Mouse (Mus musculus) NIH3T3 (cell line): ENCODE data around the gene Gm49337.
A peak's percentile ranks its signal among the peaks of the same experiment; 100 is the strongest.

Source experiments
- DNase-seq: peaks from one replicate; pipeline ENCODE4 v3.0.0-alpha.2; 2012; ENCODE audit warnings: low read depth

Gene Gm49337

GRCm38 (mm10) chr4:116173072-116173471, at the start of gene Gm49337, which contains the start of gene 1700042G07Rik:
Gene Gm49337, plus strand, starts transcription at chr4:116173384.
Gene 1700042G07Rik, plus strand, starts transcription at chr4:116173372.
- no peak for DNase-seq

GRCm38 (mm10) chr4:116123602-116124519, 49.3 kb upstream of the Gm49337 start, which contains the start of the genes Rad54l and Pomgnt1:
Gene Rad54l, minus strand, starts transcription at chr4:116123690.
Gene Pomgnt1, plus strand, starts transcription at chr4:116123840.
- DNase-seq, result peak; percentile 96

GRCm38 (mm10) chr4:116125803-116126386, 47.3 kb upstream of the Gm49337 start:
- no peak for DNase-seq

DNA sequence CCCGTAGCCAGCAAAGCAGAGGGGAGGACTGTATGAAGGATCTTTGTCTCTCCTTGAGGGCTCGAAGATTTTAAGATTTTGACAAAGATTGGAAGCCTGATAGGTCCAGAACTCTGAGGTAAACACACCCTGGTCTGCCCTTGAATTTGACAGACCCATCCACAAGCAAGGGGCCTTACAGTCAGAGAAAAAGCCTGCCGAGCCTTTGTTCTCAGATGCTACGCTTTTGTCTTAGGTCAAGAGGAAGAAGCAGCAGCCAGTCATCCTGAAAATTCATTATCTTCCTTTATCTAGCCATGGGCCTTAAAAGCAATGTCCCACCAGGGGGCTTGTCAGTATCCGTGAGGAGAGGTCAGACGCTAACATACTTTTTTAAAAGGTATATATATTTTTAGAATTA, 45.2 kb upstream of the Gm49337 start:
- DNase-seq, result no peak

DNA sequence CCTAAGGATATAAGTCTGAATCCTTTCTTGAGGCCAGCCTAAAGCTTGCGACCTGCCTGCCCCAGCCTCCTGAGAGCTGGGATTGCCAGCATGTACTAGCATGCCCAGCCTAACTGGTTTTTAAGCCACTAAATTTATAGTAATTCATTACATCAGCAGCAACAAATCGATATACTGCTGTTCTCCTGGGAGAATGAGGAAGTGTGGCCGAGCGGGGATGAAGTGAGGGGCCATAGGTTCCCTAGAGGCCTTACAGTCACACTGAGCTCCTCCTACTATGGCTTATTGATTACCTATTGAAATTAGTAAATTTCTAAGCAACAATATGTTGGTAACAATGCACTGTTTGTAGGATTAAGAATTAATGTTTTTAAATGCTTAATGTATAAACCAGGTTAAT, 40.1 kb upstream of the Gm49337 start:
- DNase-seq, result no peak

GRCm38 (mm10) chr4:116134990-116135389, 38.2 kb upstream of the Gm49337 start:
- peak; percentile 80 for DNase-seq

- no peak for DNase-seq
These were observed 35.7 kb upstream of the Gm49337 start for GRCm38 (mm10) chr4:116137421-116137996.

DNA sequence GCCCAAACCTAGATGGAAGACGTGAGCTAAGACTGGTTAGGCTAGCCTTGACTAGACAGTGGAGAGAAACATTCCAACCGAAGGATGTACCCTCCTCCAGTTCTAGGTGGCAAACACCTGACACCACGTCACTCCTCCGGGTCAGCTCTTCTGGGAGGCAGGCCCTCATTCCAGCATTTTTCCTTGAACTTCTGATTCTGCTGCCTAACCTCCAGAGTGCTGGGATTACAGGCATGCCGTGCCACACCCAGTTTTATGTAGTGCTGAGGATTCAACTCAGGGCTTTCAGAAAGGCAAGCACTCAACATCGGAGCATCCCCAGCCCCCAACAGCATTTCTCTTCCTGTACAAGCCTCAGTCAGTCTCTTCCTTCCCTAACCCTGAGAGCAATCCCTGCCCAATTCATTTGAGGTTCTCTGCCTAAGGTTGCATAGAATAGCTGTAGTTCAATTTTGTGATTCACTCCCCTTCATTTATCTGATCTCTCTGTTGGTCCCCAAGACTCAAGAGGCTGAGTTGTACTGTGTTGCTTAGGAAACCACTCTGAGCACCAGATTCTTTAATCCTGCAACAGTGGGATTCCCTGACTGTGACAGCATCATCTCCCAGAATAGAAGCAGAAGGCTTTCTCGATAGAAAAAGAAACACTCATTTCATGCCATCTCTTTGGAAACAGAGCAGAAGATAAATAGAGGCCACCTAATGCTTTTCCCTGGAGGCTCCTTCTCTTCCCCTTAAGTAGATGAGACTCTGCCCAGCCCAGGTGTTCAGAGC, 32.2 kb upstream of the Gm49337 start:
- no peak for DNase-seq

GRCm38 (mm10) chr4:116141736-116142135, 31.4 kb upstream of the Gm49337 start:
- DNase-seq, result no peak

DNA sequence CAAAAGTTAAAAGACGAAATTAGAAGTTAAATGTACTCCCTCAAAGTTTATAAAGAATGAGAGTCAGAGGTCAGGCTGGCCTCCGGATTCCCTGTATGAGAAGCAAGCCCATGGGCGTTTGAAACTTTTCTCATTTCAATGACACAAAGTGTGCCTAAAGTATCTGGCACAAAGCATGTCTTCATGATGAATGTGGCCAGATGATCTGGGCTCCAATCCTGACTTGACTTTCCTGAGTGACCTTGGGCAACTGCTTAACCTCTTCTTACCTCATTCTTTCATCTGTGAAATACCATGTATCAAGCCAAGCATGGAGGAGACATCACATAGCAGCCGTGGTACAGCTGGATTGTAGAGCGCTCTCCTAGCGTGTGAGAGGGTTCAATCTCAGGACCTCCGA, 30.9 kb upstream of the Gm49337 start:
- no peak for DNase-seq

DNA sequence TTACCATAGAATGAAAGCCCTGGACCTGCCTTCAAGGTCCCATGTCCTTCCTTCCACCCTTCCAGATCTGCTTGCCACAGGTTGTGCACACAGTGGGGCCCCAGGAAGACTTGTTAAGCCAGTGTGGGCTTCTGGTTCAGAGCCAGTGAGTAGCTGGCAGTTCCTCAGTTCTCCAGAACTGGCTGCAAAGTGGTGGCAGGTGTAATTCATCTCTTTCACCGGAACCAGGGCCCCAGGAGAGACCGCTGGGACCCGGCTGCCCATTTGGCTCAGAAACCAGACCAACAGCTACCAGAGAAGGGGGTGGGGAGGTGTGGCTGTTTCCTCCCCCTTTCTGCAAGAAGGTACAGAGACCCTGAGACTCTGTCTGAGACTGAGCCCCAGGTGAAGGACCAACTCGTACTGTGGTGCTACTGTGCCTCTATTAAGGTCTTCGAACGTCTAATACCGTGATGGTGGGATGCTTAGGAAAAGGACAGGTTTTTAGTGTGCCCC, 29.8 kb upstream of the Gm49337 start:
- no peak for DNase-seq

DNA sequence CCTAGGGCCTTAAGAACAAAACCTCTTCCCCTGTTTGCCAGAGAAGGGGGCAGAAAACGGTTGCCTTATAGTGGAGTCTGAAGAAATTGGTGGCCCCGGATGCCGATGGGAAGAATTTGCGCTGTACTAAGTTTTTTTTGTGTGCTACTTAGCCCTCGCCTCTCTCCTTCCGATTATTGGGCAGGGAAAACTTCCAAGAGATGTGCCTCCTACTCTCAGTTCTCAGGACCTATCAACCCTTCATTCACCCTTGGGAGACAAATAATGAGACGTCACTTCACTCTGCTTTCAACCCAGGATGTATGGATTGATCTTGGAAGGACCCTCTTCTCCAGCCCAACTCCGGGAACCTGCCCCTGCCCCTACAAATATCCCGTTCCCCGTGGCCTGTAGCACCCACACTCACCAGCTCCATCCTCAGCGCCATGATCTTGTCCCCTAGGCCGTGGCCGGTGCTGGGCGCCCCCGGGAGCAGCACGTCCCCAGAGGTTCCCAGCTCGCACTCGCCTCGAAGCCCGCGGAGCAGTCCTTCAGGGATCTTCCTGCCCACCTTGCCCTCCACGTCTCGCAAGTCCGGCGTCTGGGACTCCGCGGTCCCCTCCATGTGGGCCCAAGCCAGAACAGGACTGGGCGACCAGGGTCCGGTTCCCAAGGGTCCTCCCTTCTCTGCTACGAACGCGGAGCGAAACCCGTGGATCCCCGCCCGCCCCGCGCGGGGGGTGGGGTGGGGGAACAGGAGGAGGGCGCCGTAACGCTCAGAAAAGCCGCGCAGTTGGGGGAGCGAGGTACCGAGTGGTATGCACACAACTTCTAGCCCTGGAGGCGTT, 29.1 kb upstream of the Gm49337 start:
- DNase-seq, result peak; percentile 74

- no peak for DNase-seq
These were observed 23.4 kb upstream of the Gm49337 start for GRCm38 (mm10) chr4:116149812-116150155.

DNA sequence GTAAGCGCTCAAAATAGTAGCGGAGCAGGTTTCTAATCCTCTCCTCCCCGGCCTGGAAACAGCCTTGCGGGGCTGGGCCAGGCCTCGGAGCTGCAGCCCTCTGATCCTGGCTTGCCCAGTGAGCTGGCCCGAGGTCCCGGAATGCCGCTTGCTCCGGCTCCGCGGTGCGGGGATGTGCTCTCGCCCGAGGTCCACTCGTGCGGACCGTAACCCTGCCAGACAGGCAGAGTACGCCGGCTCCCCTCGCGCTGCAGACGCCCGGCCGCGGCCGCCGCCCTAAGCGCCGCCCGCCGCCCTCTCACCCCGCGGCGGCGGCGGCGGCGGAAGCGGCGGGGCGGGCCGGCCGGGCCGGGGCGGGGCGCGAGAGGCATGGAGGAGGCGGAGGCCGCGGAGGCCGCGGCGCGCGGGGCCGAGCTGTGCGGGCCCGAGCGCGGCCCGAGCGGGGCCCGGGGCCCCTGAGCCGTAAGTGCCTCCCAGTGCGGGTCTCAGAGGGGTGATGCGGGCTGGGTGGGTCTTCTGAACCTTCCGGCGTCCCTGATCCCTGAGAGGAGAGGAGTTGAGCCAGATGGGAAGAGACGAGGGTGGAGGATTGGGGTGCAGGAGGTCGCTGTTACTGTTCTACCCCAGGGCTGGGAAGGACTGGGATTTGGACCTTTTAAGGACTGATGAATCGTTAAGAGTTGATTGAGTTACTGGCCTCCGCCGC, 22.9 kb upstream of the Gm49337 start:
- peak; percentile 89 for DNase-seq

GRCm38 (mm10) chr4:116150862-116151221, 22.3 kb upstream of the Gm49337 start:
- DNase-seq, result no peak

DNA sequence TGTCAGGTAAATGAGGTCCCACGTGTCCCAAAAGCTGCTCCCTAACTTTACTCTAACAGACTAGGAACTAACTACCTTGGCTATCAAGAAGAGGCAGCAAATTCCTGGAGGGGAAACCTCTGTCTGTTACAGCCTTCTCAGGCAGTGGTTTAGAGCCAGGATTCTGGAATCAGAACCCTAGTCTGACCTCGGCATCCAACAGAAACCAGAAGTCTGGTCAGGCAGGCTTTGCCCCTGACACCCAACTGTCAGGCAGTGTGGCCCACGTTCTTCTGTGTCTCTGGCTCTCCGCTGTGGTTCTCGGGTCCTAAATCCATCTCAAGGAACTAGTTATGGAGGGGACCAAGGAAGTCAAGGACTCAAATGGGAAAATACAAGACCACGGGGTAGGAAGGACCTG, 21.9 kb upstream of the Gm49337 start, which contains the start of gene Lurap1:
TSS of gene Lurap1 (minus strand) at position 101 of the 400 bp plus-strand sequence.
- no peak for DNase-seq

GRCm38 (mm10) chr4:116152702-116153101, 20.5 kb upstream of the Gm49337 start:
- no peak for DNase-seq

- DNase-seq, result no peak
These were observed 15.3 kb upstream of the Gm49337 start for GRCm38 (mm10) chr4:116157882-116158281.

DNA sequence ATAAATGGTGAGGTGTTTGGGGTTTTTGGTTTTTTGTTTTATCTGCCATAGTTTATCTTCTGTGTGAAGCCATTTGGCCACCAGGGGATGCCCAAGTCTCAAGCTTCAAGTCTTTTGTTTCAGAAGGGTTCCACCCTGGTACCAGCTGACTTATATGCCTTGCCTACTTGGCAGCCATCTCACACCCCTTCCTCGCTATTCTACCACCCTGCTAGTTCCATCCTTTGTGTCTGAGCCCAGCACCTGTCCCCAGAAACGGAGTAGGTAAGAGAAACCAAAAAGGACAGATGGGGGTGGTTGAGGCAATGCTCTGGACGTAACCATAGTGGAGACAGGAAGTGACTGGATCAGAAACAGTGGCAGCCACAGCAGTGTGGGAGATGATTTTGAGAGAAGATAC, 13.3 kb upstream of the Gm49337 start:
- DNase-seq, result peak; percentile 71

- no peak for DNase-seq
These were observed 12.4 kb upstream of the Gm49337 start for GRCm38 (mm10) chr4:116160769-116161168.
